Mouse (Mus musculus) gonadal fat pad, adult 2 months (tissue): ENCODE results near the gene G430095P16Rik. TPM values are rescaled to one million over a fixed set of nuclear protein-coding genes. Genes with fewer than 3 reads are reported as not detected.

Experiments used
- DNase-seq: peaks from one replicate; pipeline ENCODE4 v3.0.0-alpha.2; 2012; ENCODE audit warnings: low read depth
- polyA plus RNA-seq: library from polyadenylated mRNA; depleted of rRNA; stranded (reverse); fragments of >200 nt; gene quantifications from 2 replicates; pipeline ENCODE4 v1.2.3, GENCODE M21; 2012; rRNA removed

G430095P16Rik gene
- polyA plus RNA-seq, 1 experiment = 1.1 TPM

- no peak for DNase-seq
Measured at GRCm38 (mm10) chr8:84770100-84770953, 47.5 kb downstream of the G430095P16Rik start.

GRCm38 (mm10) chr8:84771000-84771687 is 48.3 kb downstream of the G430095P16Rik start:
- no peak for DNase-seq

- no peak for DNase-seq
Measured at GRCm38 (mm10) chr8:84771941-84772378, 49.2 kb downstream of the G430095P16Rik start.

GRCm38 (mm10) chr8:84772628-84773027 is 49.8 kb downstream of the G430095P16Rik start:
- DNase-seq = no peak

- no peak for DNase-seq
Measured at GRCm38 (mm10) chr8:84773304-84773703, 50.5 kb downstream of the G430095P16Rik start.

- no peak for DNase-seq
Measured at GRCm38 (mm10) chr8:84773833-84774232, 51.0 kb downstream of the G430095P16Rik start.

GRCm38 (mm10) chr8:84774473-84774911 is 51.7 kb downstream of the G430095P16Rik start:
- DNase-seq = no peak

GRCm38 (mm10) chr8:84775105-84775591 is 52.3 kb downstream of the G430095P16Rik start:
- DNase-seq = no peak

- DNase-seq = no peak
Measured at GRCm38 (mm10) chr8:84775621-84776113, 52.9 kb downstream of the G430095P16Rik start.

Other genes with a start within 250 kb of the G430095P16Rik start
- 8.5 and 23.6 TPM in 2 replicates for gene Ier2, start 60.2 kb upstream of the G430095P16Rik start, polyA plus RNA-seq
- gene Trmt1, start 36.7 kb upstream of the G430095P16Rik start, polyA plus RNA-seq = 76.0 and 88.5 TPM in 2 replicates
- gene Nacc1, start 35.1 kb upstream of the G430095P16Rik start, polyA plus RNA-seq = 94.0 and 95.8 TPM in 2 replicates
- gene Lyl1, start 21.6 kb upstream of the G430095P16Rik start, polyA plus RNA-seq = 7.8 and 8.5 TPM in 2 replicates
- 35.3 and 69.9 TPM in 2 replicates for gene Nfix, start 77.3 kb downstream of the G430095P16Rik start, polyA plus RNA-seq
- 3.7 and 5.3 TPM in 2 replicates for gene Dand5, start 99.8 kb downstream of the G430095P16Rik start, polyA plus RNA-seq
- 14.6 and 21.4 TPM in 2 replicates for gene Gadd45gip1, start 108.5 kb downstream of the G430095P16Rik start, polyA plus RNA-seq
- gene Rad23a, start 117.7 kb downstream of the G430095P16Rik start, polyA plus RNA-seq = 75.1 and 88.9 TPM in 2 replicates
- gene Calr, start 123.9 kb downstream of the G430095P16Rik start, polyA plus RNA-seq = 563 and 854 TPM in 2 replicates
- gene Farsa, start 134.0 kb downstream of the G430095P16Rik start, polyA plus RNA-seq = 44.7 and 52.1 TPM in 2 replicates
- gene Syce2, start 149.1 kb downstream of the G430095P16Rik start, polyA plus RNA-seq = 3.3 and 3.7 TPM in 2 replicates
- gene Gcdh, start 170.9 kb downstream of the G430095P16Rik start, polyA plus RNA-seq = 102 and 104 TPM in 2 replicates
- 0.67 and 0.69 TPM in 2 replicates for gene Klf1, start 178.9 kb downstream of the G430095P16Rik start, polyA plus RNA-seq
- gene Dnase2a, start 185.6 kb downstream of the G430095P16Rik start, polyA plus RNA-seq = 29.5 and 30.8 TPM in 2 replicates
- gene Mast1, start 214.4 kb downstream of the G430095P16Rik start, polyA plus RNA-seq = 0.56 and 0.66 TPM in 2 replicates
- gene Rtbdn, start 224.0 kb downstream of the G430095P16Rik start, polyA plus RNA-seq = not detected in 2 replicates
- gene Gm49661, start 246.4 kb downstream of the G430095P16Rik start, polyA plus RNA-seq = 3.3 and 6.8 TPM in 2 replicates
- 191 and 202 TPM in 2 replicates for gene Prdx2, start 246.6 kb downstream of the G430095P16Rik start, polyA plus RNA-seq
- 44.0 and 58.8 TPM in 2 replicates for gene Rnaseh2a, start 246.8 kb downstream of the G430095P16Rik start, polyA plus RNA-seq